Comparison of ENCODE assay signal across 8 mouse cellular contexts in the genomic region with DNA sequence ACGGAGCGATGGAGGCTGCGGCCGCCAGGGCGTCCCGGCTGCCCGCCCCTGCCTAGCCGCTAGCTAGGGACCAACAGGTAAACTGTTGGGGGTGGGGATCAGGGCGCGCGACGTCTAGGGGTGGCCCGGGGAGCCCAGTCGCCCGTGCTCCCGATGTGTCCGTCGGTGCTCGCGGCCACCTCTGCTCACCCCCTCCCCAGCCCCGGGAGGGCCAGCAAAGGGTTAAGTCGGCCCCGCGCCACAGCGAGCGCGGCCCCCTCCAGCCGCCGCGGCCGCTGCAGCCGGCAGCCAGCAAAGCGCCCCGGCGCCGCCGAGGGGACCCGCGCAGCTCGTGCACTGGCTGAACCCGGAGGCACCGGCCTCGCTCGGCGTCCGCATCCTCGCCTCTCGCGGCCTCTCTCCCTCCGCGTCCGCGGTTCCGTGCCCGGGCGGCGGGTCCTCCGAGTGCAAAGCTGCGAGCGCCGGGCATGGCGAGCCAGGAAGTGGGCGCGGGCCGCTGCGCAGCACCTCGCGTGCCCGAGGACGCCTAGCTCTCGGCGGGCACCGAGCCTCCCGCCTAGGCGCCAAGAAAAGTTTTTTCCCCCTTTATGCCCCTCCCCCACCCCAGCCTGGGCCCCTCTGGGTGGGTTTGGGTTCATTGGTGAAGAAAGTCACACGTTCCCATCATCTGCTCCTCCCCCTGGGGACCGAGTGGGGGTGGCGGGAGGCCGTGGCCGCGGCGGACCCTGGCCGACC. TPM values are rescaled to one million over a fixed set of nuclear protein-coding genes. Genes with fewer than 3 reads are reported as not detected.
A peak's percentile ranks its signal among the peaks of the same experiment; 100 is the strongest.
DNase-seq lines count a peak whose midpoint lies in the region; ATAC-seq and TF ChIP-seq lines count a peak whose summit lies in the region.

No protein-coding gene starts in this region.

- H3K27me3 ChIP-seq in embryonic facial prominence, embryonic 12.5 days, result 0 out of 2 replicates have a peak, but pooled peaks cover 9% of the 10 kb centered on the region
- H3K27me3 ChIP-seq in heart, embryonic 14.5 days (ENCODE audit: control insufficient read depth, insufficient read depth, low read length), result no peaks in the 10 kb centered on the region
- H3K27me3 ChIP-seq in lung, postnatal 0 days (replicated peaks; ENCODE audit: insufficient read depth, low read length), result peaks cover 24% of the 10 kb centered on the region

- peak; percentile 54 for ATAC-seq in embryonic facial prominence, embryonic 12.5 days (ENCODE audit: insufficient number of reproducible peaks, insufficient read depth, low FRiP score, low TSS enrichment)
- ATAC-seq in heart, embryonic 14.5 days (ENCODE audit: insufficient number of reproducible peaks, insufficient read depth, low FRiP score, low read depth), result peak; percentile 64
- peak; percentile 55 for ATAC-seq in lung, postnatal 0 days
- ATAC-seq in megakaryocyte-erythroid progenitor cell, adult 5-6 weeks (replicated peaks; ENCODE audit: low FRiP score, low TSS enrichment, poor library complexity, severe bottlenecking), result no peak

- H3K4me3 ChIP-seq in embryonic facial prominence, embryonic 12.5 days, result peak overlapping the region; percentile 79
- H3K4me3 ChIP-seq in heart, embryonic 14.5 days (ENCODE audit: control insufficient read depth in 1 of 2, insufficient read depth in 1 of 2, low read depth in 1 of 2, low read length in 2 of 2), result peak overlapping the region; percentile 56 to 91
- H3K4me3 ChIP-seq in lung, postnatal 0 days (ENCODE audit: low read depth, low read length), result peak overlapping the region; percentile 57

- H3K9ac ChIP-seq in embryonic facial prominence, embryonic 12.5 days, result peak overlapping the region; percentile 73
- H3K9ac ChIP-seq in heart, embryonic 14.5 days (ENCODE audit: low read length), result peak overlapping the region; percentile 83
- H3K9ac ChIP-seq in lung, postnatal 0 days (replicated peaks; ENCODE audit: low read depth), result no peak overlapping the region

- 0 out of 2 replicates have a peak, but pooled peaks have one; percentile 8 for TF ChIP-seq CTCF in lung, postnatal 0 days (IDR thresholded peaks at IDR 0.05)

- peak overlapping the region; percentile 95 for H3K27ac ChIP-seq in embryonic facial prominence, embryonic 12.5 days
- H3K27ac ChIP-seq in heart, embryonic 14.5 days (replicated peaks in 1 of 2; ENCODE audit: control insufficient read depth in 1 of 2, insufficient read depth in 1 of 2, low read depth in 2 of 2, low read length in 2 of 2), result peak overlapping the region; percentile 88 to 93
- no peak overlapping the region for H3K27ac ChIP-seq in lung, postnatal 0 days (ENCODE audit: low read length)

- peaks cover 7% of the 10 kb centered on the region for H3K4me1 ChIP-seq in embryonic facial prominence, embryonic 12.5 days
- H3K4me1 ChIP-seq in heart, embryonic 14.5 days (ENCODE audit: control insufficient read depth in 2 of 2, insufficient read depth in 2 of 2, low read length in 2 of 2), result peaks cover 4 to 14% of the 10 kb centered on the region in 2 experiments; a peak in 3 of 4 replicates
- H3K4me1 ChIP-seq in lung, postnatal 0 days (ENCODE audit: insufficient read depth, low read depth, low read length), result peaks cover 6% of the 10 kb centered on the region

- peak overlapping the region; percentile 98 for H3K4me2 ChIP-seq in embryonic facial prominence, embryonic 12.5 days (replicated peaks)
- H3K4me2 ChIP-seq in heart, embryonic 14.5 days (ENCODE audit: low read length), result peak overlapping the region; percentile 99
- peak overlapping the region; percentile 98 for H3K4me2 ChIP-seq in lung, postnatal 0 days (replicated peaks; ENCODE audit: low read depth, low read length)

- no peaks in the 10 kb centered on the region for H3K36me3 ChIP-seq in embryonic facial prominence, embryonic 12.5 days
- no peaks in the 10 kb centered on the region for H3K36me3 ChIP-seq in heart, embryonic 14.5 days (ENCODE audit: control insufficient read depth, insufficient read depth, low read length)
- H3K36me3 ChIP-seq in lung, postnatal 0 days (ENCODE audit: insufficient read depth, low read length), result no peaks in the 10 kb centered on the region

- no peak for TF ChIP-seq EP300 in lung, postnatal 0 days (IDR thresholded peaks at IDR 0.05)

- H3K9me3 ChIP-seq in embryonic facial prominence, embryonic 12.5 days, result no peaks in the 10 kb centered on the region
- no peaks in the 10 kb centered on the region for H3K9me3 ChIP-seq in heart, embryonic 14.5 days (ENCODE audit: control insufficient read depth, low read length)
- no peaks in the 10 kb centered on the region for H3K9me3 ChIP-seq in lung, postnatal 0 days (ENCODE audit: low read length)

- under 1% methylated on average over 74 of the region's 83 CpGs for WGBS in embryonic facial prominence, embryonic 12.5 days
- under 1% methylated on average over 60 of the region's 83 CpGs for WGBS in heart, embryonic 14.5 days
- under 1% methylated on average over 63 of the region's 83 CpGs for WGBS in lung, postnatal 0 days

- peak; percentile 3 for DNase-seq in CD4-positive helper T cell, adult 2 months (ENCODE audit: low read depth, low spot score)
- DNase-seq in adrenal gland, postnatal 10 days, result peak; percentile 65
- peak; percentile 67 for DNase-seq in kidney, postnatal 10 days
- peak; percentile 24 for DNase-seq in lung, postnatal 0 days (ENCODE audit: low spot score)
- DNase-seq in retina, postnatal 7 days (ENCODE audit: low read depth, low spot score), result peak; percentile 36

RNA-seq across cellular contexts. Expression of a gene that starts 0.5 kb away (rescaled TPM):
- total RNA-seq in adrenal gland, postnatal 10 days (2021), result 10 to 100 TPM; 11.2 to 14.4 TPM
- 3.5 and 3.6 TPM in 2 replicates for polyA plus RNA-seq in embryonic facial prominence, embryonic 12.5 days (2016; fragmentation: Nextera tagmentation; extraction: Ambion mirVana)
- 4.2 and 4.6 TPM in 2 replicates for polyA plus RNA-seq in heart, embryonic 14.5 days (2014; fragmentation: Nextera tagmentation; extraction: Ambion mirVana)
- 0.27 and 0.40 TPM in 2 replicates for polyA plus RNA-seq in lung, postnatal 0 days (2015; fragmentation: Nextera tagmentation; extraction: Ambion mirVana)
- 3.5 and 8.4 TPM in 2 replicates for total RNA-seq in megakaryocyte-erythroid progenitor cell, adult 5-6 weeks (2014; fragmentation: Nextera tagmentation)
- 4.5 and 5.4 TPM in 2 replicates for total RNA-seq in megakaryocyte-erythroid progenitor cell, adult 5-6 weeks (2017)

Comparison
In these comparisons a context has a peak if more than half of its experiments do, and no peak if none do; other contexts are left out.
1. DNase-seq: peak in every context shown above with its lines; median percentile 67 in kidney, postnatal 10 days; 65 in adrenal gland, postnatal 10 days; 36 in retina, postnatal 7 days; 24 in lung, postnatal 0 days; 3 in CD4-positive helper T cell, adult 2 months.